Mouse (Mus musculus) ovary, postnatal 14 days (tissue): ENCODE measurements at regions not wholly inside any gene's neighbourhood (a gene's known extent, or its start where the extent isn't known, plus 50 kb on each side); places are given as distances from the start of the nearest gene placed in this dataset.

ENCODE experiments used
- DNase-seq: peaks from one replicate; pipeline ENCODE4 v3.0.0; 2022; ENCODE audit warnings: low spot score

GRCm38 (mm10) chrX:16421159-16421558 lies 101.5 kb upstream of the Cypt1 start:
- no peak for DNase-seq

- DNase-seq: no peak
These were observed 101.0 kb upstream of the Cypt1 start for GRCm38 (mm10) chrX:16421663-16422062.

DNA sequence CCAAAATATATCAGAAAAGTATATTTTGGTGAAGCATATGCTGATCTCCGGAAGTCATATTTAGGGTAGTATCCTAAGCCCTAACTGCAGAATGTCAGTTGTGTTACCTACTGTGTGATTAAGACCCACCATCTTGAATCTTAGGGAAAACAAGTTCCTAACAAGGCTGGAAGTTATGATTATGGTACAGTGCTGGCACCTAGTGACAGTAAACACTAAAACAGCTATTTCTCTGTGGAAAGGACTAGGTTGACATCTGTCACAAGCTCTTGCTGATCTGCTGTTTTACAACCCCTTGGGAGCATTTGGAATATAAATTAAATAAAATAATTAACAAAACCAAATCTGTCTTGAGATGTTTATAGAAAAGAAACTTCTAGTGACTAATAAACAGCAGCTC lies 84.6 kb upstream of the Cypt1 start:
- no peak for DNase-seq

GRCm38 (mm10) chrX:16450496-16451078 lies 72.1 kb upstream of the Cypt1 start:
- DNase-seq: peak; percentile 13
